Mouse (Mus musculus) olfactory bulb, adult 2 months (tissue): ENCODE measurements around the gene Kcnj15.

Experiments used
- CTCF ChIP-seq: fragments of 200-500 bp; IDR thresholded peaks from 2 replicates; pipeline ENCODE4 v1.5.1; 2012; ENCODE audit warnings: low read depth, mild to moderate bottlenecking, low read length, moderate library complexity; ENCODE audit not compliant: insufficient read depth
- POLR2A ChIP-seq: fragments of 200-500 bp; IDR thresholded peaks from 2 replicates; pipeline ENCODE4 v1.6.1; 2012; ENCODE audit warnings: mild to moderate bottlenecking, low read depth, low read length, moderate library complexity; ENCODE audit not compliant: insufficient read depth

DNA sequence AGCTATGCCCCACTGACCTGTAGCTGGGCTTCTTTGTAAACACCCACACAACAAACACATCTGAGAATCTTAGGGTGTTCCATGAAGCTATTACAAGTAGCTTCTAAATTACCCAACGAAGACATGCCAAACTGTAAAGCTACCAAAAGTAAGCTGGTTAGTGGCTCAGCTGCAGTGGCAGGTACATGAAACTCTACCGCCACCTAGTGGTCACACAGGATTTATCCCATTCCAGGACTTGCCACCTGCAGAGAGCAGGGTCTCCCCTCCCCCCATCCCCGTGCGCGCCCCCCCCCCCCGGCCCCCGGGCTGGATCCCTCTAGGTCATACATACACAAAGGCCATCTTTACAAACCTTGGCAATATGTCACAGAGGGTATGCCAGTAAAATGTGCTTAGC lies 88.5 kb downstream of the Kcnj15 start:
- TF ChIP-seq CTCF (no peak), POLR2A (no peak)
